Mouse (Mus musculus) forebrain, embryonic 11.5 days (tissue): ENCODE measurements at regions not wholly inside any gene's neighbourhood (a gene's known extent, or its start where the extent isn't known, plus 50 kb on each side); places are given as distances from the start of the nearest gene placed in this dataset.
A peak's percentile ranks its signal among the peaks of the same experiment; 100 is the strongest.
"Not testable (repeated sequence)": the region's sequence is repeated elsewhere in the genome, so short reads cannot be mapped to it uniquely, and the experiment has no call there.

ENCODE experiments used
- ATAC-seq: fragments of 200-750 bp; cut with Nextera tagmentation; replicated peaks from 2 replicates; pipeline ENCODE4 v1.8.0; 2017; ENCODE audit warnings: moderate TSS enrichment; ENCODE audit not compliant: low FRiP score
- DNase-seq: peaks from one replicate; pipeline ENCODE4 v3.0.0-alpha.2; 2017; ENCODE audit warnings: low spot score
- H3K27ac ChIP-seq: fragments of 300-500 bp; sonication (generic); 2 replicates; pipeline ENCODE4 v1.5.1; 2014; ENCODE audit warnings: low read depth, low read length
- H3K27me3 ChIP-seq: fragments of 300-500 bp; sonication (generic); 2 replicates; pipeline ENCODE4 v1.6.1; 2014; ENCODE audit warnings: mild to moderate bottlenecking, low read length, mixed read lengths; ENCODE audit not compliant: control insufficient read depth, insufficient read depth
- H3K36me3 ChIP-seq: fragments of 300-500 bp; sonication (generic); 2 replicates; pipeline ENCODE4 v1.6.1; 2014; ENCODE audit warnings: mild to moderate bottlenecking, low read length, moderate library complexity, mixed read lengths; ENCODE audit not compliant: control insufficient read depth, insufficient read depth
- H3K4me1 ChIP-seq: fragments of 300-500 bp; sonication (generic); replicated peaks from 2 replicates; pipeline ENCODE4 v1.6.1; 2014; ENCODE audit warnings: low read length, mixed read lengths; ENCODE audit not compliant: control insufficient read depth, insufficient read depth
- H3K4me2 ChIP-seq: fragments of 300-500 bp; sonication (generic); 2 replicates; pipeline ENCODE4 v1.6.1; 2014; ENCODE audit warnings: low read depth, mild to moderate bottlenecking, low read length, moderate library complexity, mixed read lengths; ENCODE audit not compliant: severe bottlenecking
- H3K4me3 ChIP-seq: fragments of 300-500 bp; sonication (generic); 2 replicates; pipeline ENCODE4 v1.5.1; 2014; ENCODE audit warnings: low read depth, low read length
- H3K9ac ChIP-seq: fragments of 300-500 bp; sonication (generic); 2 replicates; pipeline ENCODE4 v1.6.1; 2014; ENCODE audit warnings: low read length
- H3K9me3 ChIP-seq: fragments of 300-500 bp; sonication (generic); 2 replicates; pipeline ENCODE4 v1.6.1; 2016; ENCODE audit warnings: low read length, mixed read lengths; ENCODE audit not compliant: control insufficient read depth
- WGBS: fragments of 180-500 bp; shearing (Covaris S2); extraction: QIAGEN DNeasy Blood & Tissue Kit; methylation state at CpG from one replicate; pipeline ENCODE4 v1.1.7; 2014; 5-methylcytosine and 5-hydroxymethylcytosine counted together

DNA sequence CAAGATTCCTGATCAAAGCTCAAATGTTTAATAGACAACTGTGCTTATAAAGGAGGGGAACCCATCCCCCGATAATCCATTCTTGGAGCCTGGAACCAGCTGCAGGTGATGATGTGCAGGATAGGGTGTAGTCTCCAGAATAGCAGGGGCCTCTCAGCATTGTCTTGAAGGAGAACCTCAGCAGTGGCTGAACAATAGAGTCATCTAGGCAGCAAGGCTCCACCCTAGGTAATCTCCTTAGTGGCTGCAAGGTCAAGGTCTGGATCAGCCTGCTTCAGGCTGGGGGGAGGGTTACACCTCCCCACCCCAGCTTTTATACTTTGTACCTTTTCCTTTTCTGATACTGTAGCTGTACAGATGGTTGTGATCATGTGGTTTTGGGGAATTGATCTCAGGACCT is 116.8 kb upstream of the Mettl4 start:
- no peaks in the 10 kb centered on the region for H3K27me3 ChIP-seq

DNA sequence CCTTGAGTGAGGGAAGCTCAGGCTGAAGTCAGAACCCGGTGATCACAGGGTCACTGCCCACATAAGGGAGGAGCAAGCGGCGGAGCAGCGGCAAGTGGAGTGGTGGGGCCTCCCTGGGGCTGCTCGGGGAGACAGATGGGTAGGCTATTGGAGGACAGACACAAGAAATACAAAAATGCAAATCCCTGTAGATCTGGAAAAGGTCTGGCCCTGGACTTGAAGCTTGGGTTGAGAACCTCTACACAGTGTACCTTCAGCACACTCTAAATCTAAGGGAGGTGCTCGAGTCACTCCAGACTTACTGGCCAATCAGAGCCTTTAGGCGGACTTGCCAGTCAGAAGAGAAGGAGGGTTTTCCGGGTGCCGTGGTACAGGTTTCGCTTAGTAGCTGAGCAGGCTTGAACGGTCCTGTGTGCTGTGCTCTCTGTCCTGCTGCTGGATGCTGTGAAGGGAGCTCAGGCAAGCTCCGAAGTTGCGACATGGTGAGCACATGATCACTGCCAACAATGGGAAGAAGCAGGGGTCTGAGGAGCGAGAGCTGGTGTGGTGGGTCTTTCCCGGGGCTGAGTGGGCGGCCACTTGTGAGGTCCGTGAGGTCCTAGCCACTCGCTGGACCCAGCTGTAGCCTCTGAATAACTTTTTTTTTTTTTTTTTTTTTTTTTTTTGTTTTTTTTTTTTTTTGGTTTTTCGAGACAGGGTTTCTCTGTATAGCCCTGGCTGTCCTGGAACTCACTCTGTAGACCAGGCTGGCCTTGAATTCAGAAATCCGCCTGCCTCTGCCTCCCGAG is 114.9 kb upstream of the Mettl4 start:
- H3K4me2 ChIP-seq: peak overlapping the region; percentile 50
- DNase-seq (peak; percentile 79), ATAC-seq (peak; percentile 97)
- not testable (repeated sequence) for H3K36me3 ChIP-seq, H3K27ac ChIP-seq, H3K4me1 ChIP-seq, H3K27me3 ChIP-seq, H3K9me3 ChIP-seq
- peak overlapping the region; percentile 55 for H3K9ac ChIP-seq
- H3K4me3 ChIP-seq: peak overlapping the region; percentile 40
- WGBS: 20% methylated on average over 21 of the region's 21 CpGs

More for the DNA sequence above, 116.8 kb upstream of the Mettl4 start:
- Histone ChIP-seq H3K27ac (no peak overlapping the region), H3K9me3 (no peaks in the 10 kb centered on the region), H3K4me1 (no peaks in the 10 kb centered on the region), H3K4me2 (no peak overlapping the region), H3K36me3 (no peaks in the 10 kb centered on the region), H3K9ac (no peak overlapping the region), H3K4me3 (no peak overlapping the region)
- ATAC-seq (no peak), DNase-seq (no peak)
- 95% methylated on average over 1 of the region's 1 CpGs for WGBS

DNA sequence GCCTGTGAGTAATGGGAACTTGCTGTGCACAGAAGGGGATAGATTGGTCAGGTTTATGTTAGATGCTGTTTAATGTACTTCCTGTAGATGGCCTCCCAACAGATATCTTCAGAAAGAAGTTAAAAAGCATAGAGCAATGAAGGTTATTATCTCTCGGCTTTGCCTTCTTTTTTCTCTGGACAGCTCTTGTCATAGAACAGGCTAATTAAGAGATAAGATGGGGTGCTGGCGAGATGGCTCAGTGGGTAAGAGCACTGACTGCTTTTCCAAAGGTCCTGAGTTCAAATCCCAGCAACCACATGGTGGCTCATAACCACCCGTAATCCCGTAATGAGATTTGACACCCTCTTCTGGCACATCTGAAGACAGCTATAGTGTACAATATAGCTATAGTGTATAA is 104.9 kb upstream of the Mettl4 start:
- not testable (repeated sequence) for DNase-seq, H3K9me3 ChIP-seq, H3K27ac ChIP-seq, H3K4me1 ChIP-seq, H3K4me3 ChIP-seq, ATAC-seq, H3K4me2 ChIP-seq, H3K9ac ChIP-seq, H3K27me3 ChIP-seq, H3K36me3 ChIP-seq
- 88% methylated on average over 4 of the region's 4 CpGs for WGBS

DNA sequence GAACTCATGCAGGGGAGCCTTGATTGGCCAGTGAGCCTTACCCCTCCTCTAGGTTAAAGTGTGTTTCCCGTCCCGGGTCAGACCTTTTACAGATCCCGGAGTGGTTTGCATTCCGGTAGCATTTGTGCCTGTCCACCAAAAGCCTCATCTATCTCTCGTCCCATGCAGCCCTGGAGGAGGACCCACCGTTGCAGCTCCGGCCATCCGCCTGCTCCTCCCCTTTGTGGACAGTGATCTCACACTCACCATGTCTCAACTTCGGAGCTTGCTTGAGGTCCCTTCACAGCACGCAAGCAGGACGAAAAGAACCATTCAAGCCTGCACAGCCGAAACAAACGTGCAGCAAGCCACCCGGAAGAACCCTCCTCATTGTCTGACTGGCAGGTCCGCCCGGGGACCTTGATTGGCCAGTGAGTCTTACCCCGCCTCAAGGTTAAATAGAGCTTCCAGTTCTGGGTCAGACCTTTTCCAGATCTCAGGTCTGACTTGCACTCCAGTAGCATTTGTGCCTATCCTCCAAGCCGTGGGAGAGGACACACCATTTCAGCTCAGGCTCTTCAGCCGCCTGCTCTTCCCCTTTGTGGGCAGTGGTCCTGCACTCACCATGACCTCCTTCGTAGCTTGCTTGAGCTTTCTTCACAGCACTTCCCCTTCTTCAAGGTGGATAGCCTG is 84.8 kb upstream of the Mettl4 start:
- peak overlapping the region; percentile 71 for H3K27ac ChIP-seq
- 1% methylated on average over 20 of the region's 20 CpGs for WGBS
- H3K9me3 ChIP-seq: no peaks in the 10 kb centered on the region
- H3K4me2 ChIP-seq: peak overlapping the region; percentile 63
- no peaks in the 10 kb centered on the region for H3K4me1 ChIP-seq
- peak; percentile 97 for ATAC-seq
- no peaks in the 10 kb centered on the region for H3K27me3 ChIP-seq
- peak; percentile 88 for DNase-seq
- peak overlapping the region; percentile 63 for H3K4me3 ChIP-seq
- peak overlapping the region; percentile 70 for H3K9ac ChIP-seq
- no peaks in the 10 kb centered on the region for H3K36me3 ChIP-seq

DNA sequence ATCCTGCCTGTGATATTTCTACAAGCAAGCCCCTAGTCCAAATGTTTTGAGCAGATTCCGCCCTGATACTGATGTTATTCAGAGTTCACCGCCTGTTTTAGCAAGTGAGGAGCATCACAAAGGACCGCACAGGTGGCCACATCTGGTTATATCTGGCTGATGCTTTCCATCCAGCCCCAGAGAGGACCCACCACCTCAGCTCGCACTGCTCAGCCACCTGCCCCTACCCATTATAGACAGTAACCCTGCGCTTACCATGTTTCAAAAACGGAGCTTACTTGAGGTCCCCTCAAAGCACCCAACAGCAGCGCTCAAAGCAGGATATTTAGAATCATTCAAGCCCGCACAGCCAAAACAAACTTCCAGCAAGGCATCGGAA is 84.2 kb upstream of the Mettl4 start:
- H3K9me3 ChIP-seq, H3K4me1 ChIP-seq, H3K36me3 ChIP-seq, H3K27me3 ChIP-seq, DNase-seq: not testable (repeated sequence)
- H3K4me2 ChIP-seq: peak overlapping the region; percentile 63
- H3K9ac ChIP-seq: peak overlapping the region; percentile 70
- H3K4me3 ChIP-seq: peak overlapping the region; percentile 63
- peak; percentile 59 for ATAC-seq
- 7% methylated on average over 9 of the region's 9 CpGs for WGBS
- peak overlapping the region; percentile 71 for H3K27ac ChIP-seq

DNA sequence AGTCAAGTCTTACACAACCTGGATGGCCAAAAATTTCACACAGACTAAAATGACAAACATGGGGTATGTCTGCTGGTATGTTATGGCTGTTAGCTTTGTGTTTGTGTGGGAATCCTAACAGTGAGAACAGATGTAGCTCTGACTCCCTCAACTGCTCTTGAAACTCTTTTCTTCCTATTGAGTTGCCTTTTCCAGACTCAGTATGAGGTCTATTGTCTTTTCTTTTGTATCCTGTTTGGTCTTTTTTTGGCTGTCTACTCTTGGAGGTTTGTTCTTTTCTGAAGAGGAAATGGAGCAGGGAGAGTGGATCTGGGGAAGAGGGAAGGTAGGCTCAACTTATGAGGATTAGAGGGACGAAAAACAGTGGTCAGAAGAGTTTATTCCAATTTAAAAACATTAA is 76.6 kb upstream of the Mettl4 start:
- not testable (repeated sequence) for H3K4me3 ChIP-seq, ATAC-seq, H3K27me3 ChIP-seq, H3K4me2 ChIP-seq, H3K9ac ChIP-seq, DNase-seq, H3K4me1 ChIP-seq, H3K27ac ChIP-seq, H3K9me3 ChIP-seq, H3K36me3 ChIP-seq
- WGBS: 87% methylated on average over 1 of the region's 1 CpGs

DNA sequence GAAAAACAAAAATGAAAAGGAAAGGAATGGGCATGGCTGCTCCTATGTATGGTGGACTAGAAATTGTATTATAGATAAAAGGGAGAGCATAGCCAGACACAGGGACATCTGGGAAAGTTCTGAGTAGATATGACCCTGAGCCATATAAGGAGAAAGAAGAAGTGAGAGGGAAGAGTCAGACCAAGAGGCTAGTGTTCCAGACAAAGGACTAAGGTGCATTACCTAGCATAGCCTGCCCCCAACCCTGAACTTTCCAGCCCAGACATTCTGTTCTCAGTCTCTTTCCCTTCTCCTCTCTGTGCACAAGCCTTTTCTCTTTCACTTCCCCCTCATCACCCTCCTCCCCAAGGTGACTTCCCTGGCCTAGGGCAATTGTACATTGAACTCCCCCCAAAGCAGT is 58.9 kb upstream of the Mettl4 start:
- H3K4me3 ChIP-seq: no peak overlapping the region
- H3K36me3 ChIP-seq: no peaks in the 10 kb centered on the region
- H3K9me3 ChIP-seq: no peaks in the 10 kb centered on the region; the same call in 1 of the 2 replicates
- H3K4me1 ChIP-seq: no peaks in the 10 kb centered on the region
- DNase-seq: no peak
- H3K27ac ChIP-seq: no peak overlapping the region
- H3K4me2 ChIP-seq: no peak overlapping the region
- H3K9ac ChIP-seq: no peak overlapping the region
- H3K27me3 ChIP-seq: no peaks in the 10 kb centered on the region
- ATAC-seq: no peak
